Mouse (Mus musculus): ENCODE results near the gene Iffo1. TPM values are rescaled to one million over a fixed set of nuclear protein-coding genes. Genes with fewer than 3 reads are reported as not detected.

Gene Iffo1
- total and polyA plus RNA-seq, 3 experiments, result 5.7 to 19.7 (median 7.0) TPM

DNA sequence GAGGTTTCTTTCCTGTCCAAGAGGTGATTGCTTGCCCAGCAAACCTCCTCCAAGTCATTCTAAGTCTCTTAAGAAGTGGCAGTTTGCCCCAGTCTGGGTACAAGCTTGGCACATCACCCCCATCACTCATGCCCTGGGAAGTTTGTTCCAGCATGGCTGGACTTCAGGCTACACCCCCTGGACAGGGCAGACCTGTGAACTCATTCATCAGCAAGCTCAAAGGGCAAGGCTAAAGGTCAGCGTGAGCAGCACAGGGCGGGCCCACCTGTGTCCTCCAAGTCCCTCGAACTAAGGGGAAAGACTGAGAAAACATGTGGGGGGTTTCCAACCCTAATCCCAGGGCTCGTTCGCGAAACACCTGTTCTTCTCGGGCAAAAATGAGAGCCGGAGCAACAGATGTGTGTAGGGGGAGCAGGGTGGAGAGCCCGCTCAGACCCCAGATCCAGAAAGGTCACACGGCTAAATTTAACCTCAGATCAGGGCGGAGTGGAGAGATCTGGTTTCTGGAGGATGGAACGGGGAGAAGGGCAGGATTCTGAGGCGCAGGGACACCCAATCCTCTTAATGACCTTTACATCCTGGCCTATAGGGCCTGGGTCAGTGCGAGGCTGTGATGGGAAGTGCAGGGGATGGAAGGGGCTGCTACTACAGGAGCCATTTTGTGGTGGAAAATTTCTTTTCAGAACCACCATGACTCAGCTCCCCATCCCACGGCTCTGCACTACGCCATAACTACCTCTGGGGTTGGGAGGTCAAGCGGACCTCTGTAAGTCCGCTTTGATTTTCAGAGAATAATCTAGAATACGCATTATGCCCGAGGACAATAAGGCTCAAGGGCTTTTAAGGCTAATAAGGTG lies 19.0 kb downstream of the Iffo1 start:
- peaks cover 6% of the 10 kb centered on the region for H3K36me3 ChIP-seq (ENCODE audit: control insufficient read depth, insufficient read depth, low read length)
- H3K4me1 ChIP-seq (ENCODE audit: control insufficient read depth, insufficient read depth, low read length), result peaks cover 12% of the 10 kb centered on the region
- intact Hi-C loops (cut with DNase I), result loop anchor here (2.0 to 10.0 kb wide), 2 partner anchors 51 to 67 kb away; partner anchors contain the start of gene Vamp1
- DNase-seq, result peak; percentile 49
- no peak for TF ChIP-seq POLR2A (IDR thresholded peaks at IDR 0.05; ENCODE audit: insufficient read depth, low read depth, low read length)
- TF ChIP-seq CTCF (IDR thresholded peaks at IDR 0.05), result no peak
- TF ChIP-seq EP300 (IDR thresholded peaks at IDR 0.05; ENCODE audit: insufficient read depth, low read depth, low read length), result no peak
- peak overlapping the region; percentile 90 for H3K9ac ChIP-seq (ENCODE audit: low read depth, low read length)
- 8% methylated on average over 20 of the region's 20 CpGs for WGBS
- no peaks in the 10 kb centered on the region; the same call in 1 of the 2 replicates for H3K79me2 ChIP-seq (replicated peaks; ENCODE audit: control insufficient read depth, insufficient read depth, low read length)
- H3K4me3 ChIP-seq, result peak overlapping the region; percentile 93
- H3K27me3 ChIP-seq (ENCODE audit: control insufficient read depth, insufficient read depth, low read length), result no peaks in the 10 kb centered on the region
- H3K27ac ChIP-seq, result peak overlapping the region; percentile 98

DNA sequence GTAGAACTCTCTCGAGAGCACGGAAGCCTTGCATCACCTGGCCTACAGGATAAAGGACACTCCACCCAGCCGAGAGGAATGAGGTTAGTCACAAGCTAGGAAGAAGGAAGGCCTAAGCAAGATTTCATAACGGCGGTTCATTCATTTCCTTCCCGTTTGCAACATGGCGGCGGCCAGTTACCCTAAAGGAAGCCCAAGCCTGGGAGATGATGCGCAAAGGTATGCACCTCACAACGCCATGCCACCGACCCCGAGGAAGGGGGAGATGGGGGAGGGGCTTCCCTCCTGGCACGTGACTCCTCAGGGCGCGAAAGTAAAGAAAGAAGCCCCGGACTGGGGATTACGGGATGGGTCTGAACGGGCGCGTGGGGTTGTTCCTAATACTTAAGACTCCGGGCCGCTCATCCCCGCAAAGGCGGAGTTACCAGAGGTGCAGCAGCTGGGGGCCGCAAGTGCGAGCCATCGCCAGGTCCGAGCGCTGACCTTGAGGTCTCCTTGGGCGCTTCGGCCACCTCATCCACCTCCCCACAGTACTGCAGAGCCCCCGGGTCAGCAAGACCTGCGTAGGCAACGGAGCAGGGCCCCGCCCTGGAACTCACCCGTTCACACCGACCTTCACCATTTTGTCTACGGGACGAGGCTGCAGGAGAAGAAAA lies 19.8 kb downstream of the Iffo1 start:
- Histone ChIP-seq H3K27me3 (ENCODE audit: control insufficient read depth, insufficient read depth, low read length) (no peaks in the 10 kb centered on the region), H3K36me3 (ENCODE audit: control insufficient read depth, insufficient read depth, low read length) (peaks cover 6% of the 10 kb centered on the region), H3K27ac (peak overlapping the region; percentile 98), H3K79me2 (replicated peaks; ENCODE audit: control insufficient read depth, insufficient read depth, low read length) (no peaks in the 10 kb centered on the region; the same call in 1 of the 2 replicates), H3K4me3 (peak overlapping the region; percentile 93), H3K4me1 (ENCODE audit: control insufficient read depth, insufficient read depth, low read length) (peaks cover 12% of the 10 kb centered on the region), H3K9ac (ENCODE audit: low read depth, low read length) (peak overlapping the region; percentile 90)
- under 1% methylated on average over 39 of the region's 39 CpGs for WGBS
- TF ChIP-seq EP300 (IDR thresholded peaks at IDR 0.05; ENCODE audit: insufficient read depth, low read depth, low read length) (no peak), POLR2A (IDR thresholded peaks at IDR 0.05; ENCODE audit: insufficient read depth, low read depth, low read length) (no peak), CTCF (IDR thresholded peaks at IDR 0.05) (no peak)
- peak; percentile 68 to 76 for DNase-seq
- intact Hi-C loops (cut with DNase I), result loop anchor here (2.0 to 10.0 kb wide), 3 partner anchors 50 to 108 kb away; partner anchors contain the start of gene Vamp1

DNA sequence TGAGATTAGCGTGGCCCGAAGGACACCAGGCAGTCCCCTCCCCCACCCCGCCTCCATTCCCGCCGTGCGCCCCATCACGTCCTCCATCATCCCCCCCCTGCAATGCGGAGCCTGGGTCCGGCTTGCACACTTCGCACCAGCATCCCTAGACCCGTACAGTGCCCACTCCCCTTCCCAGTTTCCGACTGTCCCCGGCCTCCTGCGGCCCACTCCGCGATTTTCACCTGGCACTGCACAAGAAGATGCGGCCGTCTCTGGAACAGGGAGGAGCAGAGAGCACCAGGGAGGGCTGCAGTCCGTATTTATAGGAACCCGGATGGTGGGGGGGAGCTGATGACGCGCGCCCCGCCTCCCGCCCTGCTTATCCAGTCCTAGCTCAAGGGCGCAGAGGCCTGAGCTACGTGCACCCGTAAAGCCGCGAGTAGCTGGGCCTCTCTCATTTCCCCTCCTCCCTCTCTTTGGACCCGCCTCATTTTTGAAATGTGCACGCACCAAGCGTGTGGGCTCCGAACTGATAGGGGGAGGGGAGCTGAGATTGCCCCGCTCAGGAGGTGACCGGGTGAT lies 20.4 kb downstream of the Iffo1 start:
- WGBS, result under 1% methylated on average over 36 of the region's 36 CpGs
- peak; percentile 97 to 98 for DNase-seq
- H3K79me2 ChIP-seq (replicated peaks; ENCODE audit: control insufficient read depth, insufficient read depth, low read length), result no peaks in the 10 kb centered on the region; the same call in 1 of the 2 replicates
- peaks cover 6% of the 10 kb centered on the region for H3K36me3 ChIP-seq (ENCODE audit: control insufficient read depth, insufficient read depth, low read length)
- peaks cover 12% of the 10 kb centered on the region for H3K4me1 ChIP-seq (ENCODE audit: control insufficient read depth, insufficient read depth, low read length)
- TF ChIP-seq POLR2A (IDR thresholded peaks at IDR 0.05; ENCODE audit: insufficient read depth, low read depth, low read length), result peak; percentile 100
- TF ChIP-seq EP300 (IDR thresholded peaks at IDR 0.05; ENCODE audit: insufficient read depth, low read depth, low read length), result peak; percentile 13; the same call in 1 of the 2 replicates
- no peak for TF ChIP-seq CTCF (IDR thresholded peaks at IDR 0.05)
- peak overlapping the region; percentile 98 for H3K27ac ChIP-seq
- no peaks in the 10 kb centered on the region for H3K27me3 ChIP-seq (ENCODE audit: control insufficient read depth, insufficient read depth, low read length)
- peak overlapping the region; percentile 93 for H3K4me3 ChIP-seq
- peak overlapping the region; percentile 90 for H3K9ac ChIP-seq (ENCODE audit: low read depth, low read length)
- intact Hi-C loops (cut with DNase I), result loop anchor here (2.0 to 10.0 kb wide), 3 partner anchors 49 to 107 kb away; partner anchors contain the start of gene Vamp1

DNA sequence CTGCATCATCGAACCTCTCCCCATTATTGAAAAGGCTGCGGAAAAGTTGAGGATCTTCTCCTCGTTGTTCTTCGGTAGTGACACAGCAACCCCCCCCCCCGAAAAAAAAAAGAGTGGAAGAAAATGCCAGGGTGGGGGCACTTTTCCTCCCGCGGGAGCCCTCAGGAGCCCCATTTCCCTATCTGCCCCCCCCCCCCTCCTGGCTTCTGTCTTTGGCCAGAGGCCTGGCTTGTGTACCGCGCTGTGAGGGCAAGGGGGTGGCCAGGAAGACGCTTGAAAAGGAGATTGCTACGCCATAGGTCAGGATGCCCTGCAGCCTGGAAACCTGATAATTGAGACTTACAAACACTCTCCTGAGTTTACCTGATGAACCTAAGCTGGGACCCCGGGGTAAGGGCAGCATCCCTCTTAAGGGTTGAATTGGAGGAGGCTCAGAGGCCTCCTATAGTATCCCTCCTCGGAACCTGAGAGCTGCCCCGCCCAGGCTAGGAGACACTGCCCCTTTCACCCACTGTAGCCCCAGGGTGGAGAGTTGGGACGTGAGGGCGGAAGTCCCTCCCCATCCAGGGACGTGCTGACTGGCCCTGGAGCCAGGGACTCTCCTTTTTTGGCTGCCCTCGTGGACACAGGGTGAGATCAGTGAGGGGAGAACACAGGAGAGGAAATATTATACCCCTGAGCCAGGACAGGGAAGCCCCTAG lies 21.2 kb downstream of the Iffo1 start, which contains the start of gene Gapdh:
Gene Gapdh (minus strand): TSS at position 417 of the 701 bp plus-strand sequence.
- Histone ChIP-seq H3K4me1 (ENCODE audit: control insufficient read depth, insufficient read depth, low read length) (peaks cover 5% of the 10 kb centered on the region), H3K27ac (peak within 1 kb of the TSS; percentile 98), H3K36me3 (ENCODE audit: control insufficient read depth, insufficient read depth, low read length) (peaks cover 5% of the 10 kb centered on the region; the same call in 1 of the 2 replicates), H3K9ac (ENCODE audit: low read depth, low read length) (peak within 1 kb of the TSS; percentile 90), H3K79me2 (replicated peaks; ENCODE audit: control insufficient read depth, insufficient read depth, low read length) (no peaks in the 10 kb centered on the region; the same call in 1 of the 2 replicates), H3K27me3 (ENCODE audit: control insufficient read depth, insufficient read depth, low read length) (no peaks in the 10 kb centered on the region), H3K4me3 (peak within 1 kb of the TSS; percentile 93)
- DNase-seq, result peak; percentile 90 to 94
- TF ChIP-seq EP300 (IDR thresholded peaks at IDR 0.05; ENCODE audit: insufficient read depth, low read depth, low read length), result peak; percentile 70; the same call in 1 of the 2 replicates
- no peak for TF ChIP-seq CTCF (IDR thresholded peaks at IDR 0.05)
- peak; percentile 86 for TF ChIP-seq POLR2A (IDR thresholded peaks at IDR 0.05; ENCODE audit: insufficient read depth, low read depth, low read length)
- 1% methylated on average over 18 of the region's 18 CpGs for WGBS
- intact Hi-C loops (cut with DNase I), result loop anchor here (5.0 to 10.0 kb wide), 2 partner anchors 49 to 106 kb away; partner anchors contain the start of gene Vamp1

Measured in heart, adult 2 months (tissue).